Mouse (Mus musculus): ENCODE data around the gene Hyls1.

DNA sequence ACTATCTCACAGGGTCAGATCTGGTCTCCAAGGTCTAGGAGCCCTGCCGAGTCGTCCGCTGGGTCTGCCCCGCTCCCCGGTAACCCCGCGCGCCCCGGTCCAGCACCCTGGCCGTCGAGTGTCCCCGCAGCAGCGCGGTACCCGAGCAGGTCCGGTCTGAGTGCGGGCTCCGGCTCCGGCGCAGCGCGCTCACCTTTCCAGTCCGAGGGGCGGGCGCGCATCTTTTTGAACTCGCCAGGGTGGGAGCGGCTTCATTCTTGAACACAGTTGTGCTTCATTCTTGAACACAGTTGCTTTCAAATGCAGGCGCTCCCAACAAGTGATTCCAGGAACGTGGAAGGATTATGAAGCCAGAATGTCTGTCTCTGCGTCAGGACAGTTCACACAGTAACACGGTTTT is 4.2 kb upstream of the Hyls1 start:
- TF ChIP-seq POLR2A (IDR thresholded peaks at IDR 0.05; ENCODE audit: low read depth, low read length) (no peak), CTCF (IDR thresholded peaks at IDR 0.05; ENCODE audit: extremely low read depth, insufficient read length, insufficient replicate concordance, low read depth, low read length) (no peak)

Measured in small intestine, adult 2 months (tissue).